Mouse (Mus musculus) liver, embryonic 13.5 days (tissue): ENCODE results near the gene Slc25a34. TPM values are rescaled to one million over a fixed set of nuclear protein-coding genes. Genes with fewer than 3 reads are reported as not detected.
A peak's percentile ranks its signal among the peaks of the same experiment; 100 is the strongest.

Source experiments
- ATAC-seq: fragments of 200-750 bp; cut with Nextera tagmentation; 2 replicates; pipeline ENCODE4 v1.8.0; 2017; ENCODE audit warnings: low read depth, mild to moderate bottlenecking, moderate number of reproducible peaks, moderate library complexity
- DNase-seq: peaks from one replicate; pipeline ENCODE4 v3.0.0; 2022
- H3K27ac ChIP-seq: fragments of 300-500 bp; sonication (generic); 2 replicates; pipeline ENCODE4 v1.5.1; 2015; ENCODE audit warnings: moderate library complexity, mild to moderate bottlenecking, inconsistent platforms
- H3K27me3 ChIP-seq: fragments of 300-500 bp; sonication (generic); 2 replicates; pipeline ENCODE4 v1.6.1; 2015; ENCODE audit warnings: mild to moderate bottlenecking, inconsistent platforms
- H3K36me3 ChIP-seq: fragments of 300-500 bp; sonication (generic); 2 replicates; pipeline ENCODE4 v1.6.1; 2015; ENCODE audit warnings: mild to moderate bottlenecking, inconsistent platforms
- H3K4me1 ChIP-seq: fragments of 300-500 bp; sonication (generic); replicated peaks from 2 replicates; pipeline ENCODE4 v1.6.1; 2015; ENCODE audit warnings: inconsistent platforms
- H3K4me2 ChIP-seq: fragments of 300-500 bp; sonication (generic); 2 replicates; pipeline ENCODE4 v1.6.1; 2015; ENCODE audit warnings: inconsistent platforms, mild to moderate bottlenecking, moderate library complexity
- H3K4me3 ChIP-seq: fragments of 300-500 bp; sonication (generic); replicated peaks from 2 replicates; pipeline ENCODE4 v1.5.1; 2015; ENCODE audit warnings: mild to moderate bottlenecking, inconsistent platforms
- H3K9ac ChIP-seq: fragments of 300-500 bp; sonication (generic); 2 replicates; pipeline ENCODE4 v1.6.1; 2015; ENCODE audit warnings: mild to moderate bottlenecking, inconsistent platforms
- H3K9me3 ChIP-seq: fragments of 300-500 bp; sonication (generic); replicated peaks from 2 replicates; pipeline ENCODE4 v1.6.1; 2016; ENCODE audit warnings: inconsistent platforms
- WGBS: fragments of 180-500 bp; shearing (Covaris S2); methylation state at CpG from one replicate; pipeline ENCODE4 v1.1.7; 2015; ENCODE audit not compliant: insufficient replicate concordance; 5-methylcytosine and 5-hydroxymethylcytosine counted together
- polyA plus RNA-seq: library from polyadenylated mRNA; unstranded; fragments of >200 nt; fragmentation: Nextera tagmentation; extraction: Ambion mirVana; gene quantifications from 2 replicates; pipeline ENCODE4 v1.2.1, GENCODE M21; 2015

Gene Slc25a34
- 0.07 and 0.13 TPM in 2 replicates for polyA plus RNA-seq

- no peaks in the 10 kb centered on the region for H3K27me3 ChIP-seq
- H3K27ac ChIP-seq: peak within 1 kb of the TSS; percentile 59
- ATAC-seq (peak; percentile 68), DNase-seq (no peak)
- no peak within 1 kb of the TSS for H3K9ac ChIP-seq
- 90% methylated on average over 1 of the region's 1 CpGs for WGBS
- no peak within 1 kb of the TSS for H3K4me3 ChIP-seq
- no peaks in the 10 kb centered on the region for H3K9me3 ChIP-seq
- peaks cover 18% of the 10 kb centered on the region for H3K4me1 ChIP-seq
- peaks cover 23% of the 10 kb centered on the region for H3K36me3 ChIP-seq
- H3K4me2 ChIP-seq: no peak within 1 kb of the TSS
Measured at GRCm38 (mm10) chr4:141623666-141624065, at the start of gene Slc25a34. Gene Slc25a34 (minus strand): TSS chr4:141623821.

DNA sequence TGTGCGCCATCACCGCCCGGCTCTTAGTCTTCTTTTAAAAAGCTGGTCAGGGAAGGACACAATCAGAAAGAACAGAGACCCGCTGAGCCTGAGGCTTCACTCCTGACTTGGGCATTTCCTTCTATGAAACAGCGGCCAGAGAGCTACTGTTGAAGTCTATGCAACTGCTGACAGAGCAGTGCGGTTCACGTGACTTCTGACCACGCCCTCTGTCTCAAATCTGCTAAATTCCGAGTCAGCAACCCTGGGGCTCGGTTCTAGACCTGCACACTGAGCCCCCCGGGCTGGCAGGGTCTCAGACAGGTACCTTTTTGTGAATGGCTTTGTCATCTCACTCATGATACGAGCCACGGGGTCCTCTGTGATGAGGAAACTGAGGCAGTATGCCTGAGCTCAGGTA lies 48.7 kb upstream of the Slc25a34 start:
- WGBS: 58% methylated on average over 13 of the region's 13 CpGs
- DNase-seq: no peak

DNA sequence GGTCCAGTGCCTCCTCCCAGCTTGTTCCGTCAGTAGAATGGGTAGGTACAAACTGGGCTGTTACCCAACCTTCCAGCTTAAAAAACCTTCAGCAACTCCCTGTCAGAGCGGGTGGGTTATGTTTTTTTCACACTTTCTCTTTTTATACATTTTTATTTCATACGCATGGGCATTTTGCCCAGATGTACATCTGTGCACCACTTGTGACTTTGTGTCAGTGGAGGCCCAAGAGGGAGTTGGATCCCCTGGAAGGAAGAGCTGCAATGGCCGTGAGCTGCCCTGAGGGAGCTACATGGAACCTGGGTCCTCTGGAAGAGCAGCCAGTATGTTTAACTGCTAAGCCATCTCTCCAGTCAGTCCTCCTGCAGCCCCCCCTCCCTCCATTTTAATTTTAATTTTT lies 47.8 kb upstream of the Slc25a34 start:
- Histone ChIP-seq H3K4me1 (peaks cover 6% of the 10 kb centered on the region), H3K9me3 (no peaks in the 10 kb centered on the region), H3K4me3 (no peak overlapping the region), H3K9ac (no peak overlapping the region), H3K36me3 (no peaks in the 10 kb centered on the region), H3K27me3 (no peaks in the 10 kb centered on the region), H3K27ac (no peak overlapping the region), H3K4me2 (no peak overlapping the region)
- DNase-seq (no peak), ATAC-seq (no peak)
- 76% methylated on average over 4 of the region's 4 CpGs for whole genome bisulfite sequencing

More for the DNA sequence above, 48.7 kb upstream of the Slc25a34 start:
- H3K9ac ChIP-seq: no peak overlapping the region
- H3K9me3 ChIP-seq: no peaks in the 10 kb centered on the region
- no peak overlapping the region for H3K4me2 ChIP-seq
- no peak for ATAC-seq
- no peak overlapping the region for H3K4me3 ChIP-seq
- H3K27me3 ChIP-seq: no peaks in the 10 kb centered on the region
- no peaks in the 10 kb centered on the region for H3K36me3 ChIP-seq
- H3K27ac ChIP-seq: no peak overlapping the region
- H3K4me1 ChIP-seq: peaks cover 11% of the 10 kb centered on the region

DNA sequence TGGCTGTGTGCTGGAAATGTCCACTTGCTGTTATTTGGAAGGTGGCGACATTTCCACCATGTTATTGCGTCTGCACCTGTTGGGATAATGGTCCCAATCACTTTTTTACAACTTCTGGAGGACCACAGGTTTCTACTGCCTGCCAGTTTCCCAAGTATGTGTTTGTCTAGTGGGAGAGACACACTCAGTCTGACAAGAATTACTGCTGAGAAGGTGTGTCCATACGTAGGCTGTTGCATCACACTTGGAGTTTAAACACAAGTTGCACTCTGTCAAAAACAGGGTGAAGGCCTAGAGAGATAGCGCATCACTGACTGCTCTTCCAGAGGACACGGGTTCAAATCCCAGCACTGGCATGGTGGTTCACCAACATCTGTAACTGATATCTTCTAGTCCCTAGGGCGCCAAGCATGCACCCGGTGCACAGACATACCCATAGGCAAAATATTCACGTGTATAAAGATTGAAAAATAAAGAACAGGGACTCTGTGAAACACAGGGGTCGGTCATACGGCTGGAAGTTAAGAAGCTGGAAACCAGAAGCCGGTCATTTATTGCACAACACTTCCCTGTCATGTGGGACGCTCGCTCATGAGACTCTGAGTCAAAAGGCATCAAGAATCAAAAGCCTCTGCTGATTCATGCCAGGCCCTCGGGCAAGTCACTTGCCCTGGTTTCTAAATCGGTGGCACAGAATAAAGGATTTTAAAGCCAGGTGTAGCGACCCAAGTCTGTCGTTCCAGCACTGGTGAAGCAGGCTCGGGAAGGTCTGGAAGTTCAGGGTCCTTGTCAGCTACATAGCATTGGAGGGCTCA lies 46.5 kb upstream of the Slc25a34 start:
- H3K4me3 ChIP-seq: no peak overlapping the region
- DNase-seq (no peak), ATAC-seq (no peak)
- H3K27me3 ChIP-seq: no peaks in the 10 kb centered on the region
- H3K9me3 ChIP-seq: no peaks in the 10 kb centered on the region
- no peak overlapping the region for H3K27ac ChIP-seq
- H3K4me1 ChIP-seq: peaks cover 1% of the 10 kb centered on the region; the same call in 1 of the 2 replicates
- H3K4me2 ChIP-seq: no peak overlapping the region
- no peaks in the 10 kb centered on the region for H3K36me3 ChIP-seq
- no peak overlapping the region for H3K9ac ChIP-seq
- whole genome bisulfite sequencing: 62% methylated on average over 18 of the region's 18 CpGs

- no peak for ATAC-seq
- WGBS: 69% methylated on average over 8 of the region's 8 CpGs
Measured at GRCm38 (mm10) chr4:141664799-141665198, 41.2 kb upstream of the Slc25a34 start, which contains the start of gene Plekhm2. Gene Plekhm2 (minus strand): TSS chr4:141664899.

GRCm38 (mm10) chr4:141664011-141664745 lies 40.6 kb upstream of the Slc25a34 start:
- 1% methylated on average over 60 of the region's 60 CpGs for WGBS
- Histone ChIP-seq H3K27me3 (no peaks in the 10 kb centered on the region), H3K9me3 (no peaks in the 10 kb centered on the region), H3K4me3 (peak overlapping the region; percentile 84), H3K9ac (peak overlapping the region; percentile 95), H3K4me1 (peaks cover 29% of the 10 kb centered on the region), H3K27ac (peak overlapping the region; percentile 64), H3K4me2 (peak overlapping the region; percentile 98), H3K36me3 (peaks cover 17% of the 10 kb centered on the region; the same call in 1 of the 2 replicates)
- ATAC-seq (peak; percentile 87), DNase-seq (peak; percentile 61)

More at GRCm38 (mm10) chr4:141664799-141665198, 41.2 kb upstream of the Slc25a34 start, which contains the start of gene Plekhm2:
- Histone ChIP-seq H3K4me3 (peak within 1 kb of the TSS; percentile 84), H3K4me2 (peak within 1 kb of the TSS; percentile 98), H3K36me3 (peaks cover 15% of the 10 kb centered on the region; the same call in 1 of the 2 replicates), H3K27ac (peak within 1 kb of the TSS; percentile 64), H3K9me3 (no peaks in the 10 kb centered on the region), H3K9ac (peak within 1 kb of the TSS; percentile 95), H3K27me3 (no peaks in the 10 kb centered on the region), H3K4me1 (peaks cover 29% of the 10 kb centered on the region)
- no peak for DNase-seq

DNA sequence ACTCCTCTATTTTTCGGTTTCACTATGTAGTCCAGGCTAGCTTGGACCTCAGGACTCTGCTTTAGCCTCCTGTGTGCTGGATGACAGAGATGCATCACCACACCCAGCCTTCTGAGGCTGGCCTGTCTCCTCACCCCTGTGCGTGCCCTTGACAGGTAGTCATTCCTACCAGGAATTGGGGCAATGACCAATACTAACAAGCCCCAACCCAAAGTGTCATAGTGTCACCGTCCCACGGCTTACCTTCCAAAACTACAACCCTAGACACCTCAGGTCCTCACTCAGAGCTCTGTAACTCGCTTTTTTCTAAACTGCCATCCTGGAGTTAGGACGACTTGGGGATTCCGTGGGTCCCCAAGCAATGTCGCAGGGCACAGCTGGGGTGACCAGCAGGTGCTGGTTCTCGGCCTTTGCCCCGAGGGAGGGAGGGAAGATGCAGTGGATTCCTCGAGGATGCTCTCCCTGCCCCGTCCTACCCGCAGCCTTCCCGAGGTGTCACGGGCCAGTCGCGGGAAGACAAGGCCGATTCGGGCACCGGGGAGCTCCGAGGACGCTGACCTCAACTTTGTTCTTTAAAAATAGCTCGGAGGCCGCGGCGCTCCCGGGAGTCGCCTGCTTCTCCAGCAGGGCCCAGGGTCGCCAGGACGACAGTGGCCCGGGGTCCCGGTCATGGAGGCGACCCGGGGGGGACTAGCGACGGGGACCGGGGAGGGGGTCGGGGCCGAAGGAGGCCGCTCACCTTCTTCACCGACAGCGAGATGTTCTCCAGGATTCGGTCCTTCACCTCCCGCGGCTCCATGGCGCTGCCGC lies 39.7 kb upstream of the Slc25a34 start:
- no peaks in the 10 kb centered on the region for H3K9me3 ChIP-seq
- H3K4me3 ChIP-seq: peak overlapping the region; percentile 84
- H3K27ac ChIP-seq: peak overlapping the region; percentile 64
- peak; percentile 21; the same call in 1 of the 2 replicates for ATAC-seq
- peaks cover 17% of the 10 kb centered on the region; the same call in 1 of the 2 replicates for H3K36me3 ChIP-seq
- H3K27me3 ChIP-seq: no peaks in the 10 kb centered on the region
- peak overlapping the region; percentile 95 for H3K9ac ChIP-seq
- DNase-seq: no peak
- WGBS: 4% methylated on average over 47 of the region's 47 CpGs
- H3K4me1 ChIP-seq: peaks cover 35% of the 10 kb centered on the region
- peak overlapping the region; percentile 98 for H3K4me2 ChIP-seq

GRCm38 (mm10) chr4:141660884-141661283 lies 37.3 kb upstream of the Slc25a34 start:
- H3K9ac ChIP-seq: no peak overlapping the region
- H3K4me2 ChIP-seq: no peak overlapping the region
- DNase-seq: no peak
- H3K4me3 ChIP-seq: no peak overlapping the region
- H3K4me1 ChIP-seq: peaks cover 54% of the 10 kb centered on the region
- no peaks in the 10 kb centered on the region for H3K9me3 ChIP-seq
- peaks cover 20% of the 10 kb centered on the region; the same call in 1 of the 2 replicates for H3K36me3 ChIP-seq
- no peak overlapping the region for H3K27ac ChIP-seq
- ATAC-seq: no peak
- no peaks in the 10 kb centered on the region for H3K27me3 ChIP-seq
- 82% methylated on average over 11 of the region's 11 CpGs for WGBS

GRCm38 (mm10) chr4:141659739-141660138 lies 36.1 kb upstream of the Slc25a34 start:
- DNase-seq: no peak
- ATAC-seq: no peak

DNA sequence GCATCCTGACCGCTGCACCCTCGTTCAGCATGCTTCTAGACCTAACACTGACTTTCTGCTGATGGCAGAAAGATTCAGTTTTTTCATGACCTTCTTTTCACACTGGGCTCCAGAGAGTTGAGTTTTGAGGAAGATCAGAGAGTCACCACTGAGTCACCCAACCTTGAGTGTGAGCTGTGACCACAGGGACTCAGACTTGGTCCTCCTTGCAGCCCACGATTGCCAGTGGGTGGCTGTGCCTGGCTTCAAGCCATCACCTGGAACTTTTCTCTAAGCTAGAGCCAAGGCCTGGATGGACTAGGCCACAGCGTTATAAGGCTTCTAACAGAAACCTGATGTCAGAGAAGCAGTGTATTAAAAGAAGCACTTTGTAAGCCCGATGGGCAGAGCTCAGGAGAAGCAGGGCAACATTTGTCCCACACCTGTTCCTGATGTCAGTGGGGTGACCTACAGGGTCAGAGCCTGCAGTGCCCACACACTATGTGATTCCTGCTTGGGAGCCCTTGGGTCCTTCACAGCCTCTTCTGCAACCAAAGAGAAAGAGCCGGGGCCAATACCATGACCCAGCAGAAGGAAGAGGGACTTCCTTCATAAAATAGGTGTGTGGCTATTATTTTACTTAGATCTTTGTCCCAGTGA lies 35.3 kb upstream of the Slc25a34 start:
- DNase-seq: no peak
- Histone ChIP-seq H3K4me2 (no peak overlapping the region), H3K36me3 (peaks cover 23% of the 10 kb centered on the region), H3K27me3 (no peaks in the 10 kb centered on the region), H3K9me3 (no peaks in the 10 kb centered on the region), H3K4me3 (no peak overlapping the region), H3K4me1 (peaks cover 46% of the 10 kb centered on the region), H3K27ac (no peak overlapping the region), H3K9ac (no peak overlapping the region)
- 76% methylated on average over 6 of the region's 6 CpGs for WGBS
- ATAC-seq: no peak

More at GRCm38 (mm10) chr4:141659739-141660138, 36.1 kb upstream of the Slc25a34 start:
- H3K36me3 ChIP-seq: peaks cover 20% of the 10 kb centered on the region; the same call in 1 of the 2 replicates
- H3K27me3 ChIP-seq: no peaks in the 10 kb centered on the region
- peaks cover 52% of the 10 kb centered on the region for H3K4me1 ChIP-seq
- H3K9me3 ChIP-seq: no peaks in the 10 kb centered on the region
- no peak overlapping the region for H3K27ac ChIP-seq
- no peak overlapping the region for H3K4me2 ChIP-seq
- no peak overlapping the region for H3K4me3 ChIP-seq
- 72% methylated on average over 4 of the region's 4 CpGs for WGBS
- H3K9ac ChIP-seq: no peak overlapping the region
